Mouse (Mus musculus): ENCODE data around the gene Rbpj. TPM values are rescaled to one million over a fixed set of nuclear protein-coding genes. Genes with fewer than 3 reads are reported as not detected.

Rbpj gene
- polyA plus RNA-seq (2014; fragmentation: Nextera tagmentation; extraction: Ambion mirVana): 49.4 and 51.2 TPM in 2 replicates

GRCm38 (mm10) chr5:53465883-53466282 is at the start of gene Rbpj:
TSS of gene Rbpj (plus strand) at chr5:53466152.
- DNase-seq (ENCODE audit: low spot score) (no peak), ATAC-seq (no peak)
- Histone ChIP-seq H3K4me2 (ENCODE audit: low read length) (no peak within 1 kb of the TSS), H3K4me1 (ENCODE audit: control insufficient read depth, insufficient read depth, low read length) (peaks cover 2% of the 10 kb centered on the region), H3K9me3 (replicated peaks; ENCODE audit: control insufficient read depth, low read length) (no peaks in the 10 kb centered on the region), H3K27me3 (replicated peaks; ENCODE audit: control insufficient read depth, insufficient read depth, low read length) (no peaks in the 10 kb centered on the region), H3K27ac (ENCODE audit: low read depth, low read length) (no peak within 1 kb of the TSS), H3K4me3 (ENCODE audit: low read depth, low read length) (no peak within 1 kb of the TSS), H3K36me3 (ENCODE audit: control insufficient read depth, insufficient read depth, low read length) (no peaks in the 10 kb centered on the region), H3K9ac (ENCODE audit: low read length) (no peak within 1 kb of the TSS)
- 92% methylated on average over 9 of the region's 9 CpGs for WGBS

- Histone ChIP-seq H3K27me3 (replicated peaks; ENCODE audit: control insufficient read depth, insufficient read depth, low read length) (no peaks in the 10 kb centered on the region), H3K4me1 (ENCODE audit: control insufficient read depth, insufficient read depth, low read length) (no peaks in the 10 kb centered on the region), H3K9me3 (replicated peaks; ENCODE audit: control insufficient read depth, low read length) (no peaks in the 10 kb centered on the region), H3K27ac (ENCODE audit: low read depth, low read length) (no peak overlapping the region), H3K4me2 (ENCODE audit: low read length) (no peak overlapping the region), H3K4me3 (ENCODE audit: low read depth, low read length) (no peak overlapping the region), H3K36me3 (ENCODE audit: control insufficient read depth, insufficient read depth, low read length) (no peaks in the 10 kb centered on the region), H3K9ac (ENCODE audit: low read length) (no peak overlapping the region)
- ATAC-seq: no peak
- DNase-seq (ENCODE audit: low spot score): no peak
- WGBS: 76% methylated on average over 1 of the region's 1 CpGs
Measured at GRCm38 (mm10) chr5:53420777-53421176, 45.2 kb upstream of the Rbpj start.

GRCm38 (mm10) chr5:53421291-53421690 is 44.7 kb upstream of the Rbpj start:
- ATAC-seq: no peak
- 95% methylated on average over 4 of the region's 4 CpGs for WGBS

DNA sequence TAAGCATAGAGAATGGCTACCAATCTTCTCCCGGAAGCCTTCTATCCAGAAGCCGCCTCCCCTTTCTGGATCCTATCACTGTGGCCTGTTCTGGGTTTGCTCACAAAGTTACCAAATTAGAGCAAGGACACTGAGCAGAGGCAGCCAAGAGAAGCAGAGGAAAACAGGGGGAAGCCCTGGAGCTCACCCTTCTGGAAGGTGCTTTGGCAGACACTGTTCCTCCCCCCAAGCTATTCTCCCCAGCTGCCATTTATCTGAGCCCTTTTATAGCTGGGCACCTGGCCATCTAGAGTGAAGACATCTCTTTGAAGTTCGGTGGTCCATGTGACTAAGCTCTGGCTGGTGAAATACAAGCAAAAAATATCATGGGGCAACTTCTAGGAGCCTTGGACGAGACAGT is 38.5 kb upstream of the Rbpj start:
- H3K4me2 ChIP-seq (ENCODE audit: low read length): no peak overlapping the region
- H3K27ac ChIP-seq (ENCODE audit: low read depth, low read length): no peak overlapping the region
- 76% methylated on average over 4 of the region's 4 CpGs for WGBS

More at GRCm38 (mm10) chr5:53421291-53421690, 44.7 kb upstream of the Rbpj start:
- Histone ChIP-seq H3K4me1 (ENCODE audit: control insufficient read depth, insufficient read depth, low read length) (no peaks in the 10 kb centered on the region), H3K36me3 (ENCODE audit: control insufficient read depth, insufficient read depth, low read length) (no peaks in the 10 kb centered on the region), H3K9ac (ENCODE audit: low read length) (no peak overlapping the region), H3K4me2 (ENCODE audit: low read length) (no peak overlapping the region), H3K9me3 (replicated peaks; ENCODE audit: control insufficient read depth, low read length) (no peaks in the 10 kb centered on the region), H3K4me3 (ENCODE audit: low read depth, low read length) (no peak overlapping the region), H3K27ac (ENCODE audit: low read depth, low read length) (no peak overlapping the region), H3K27me3 (replicated peaks; ENCODE audit: control insufficient read depth, insufficient read depth, low read length) (no peaks in the 10 kb centered on the region)
- DNase-seq (ENCODE audit: low spot score): no peak

GRCm38 (mm10) chr5:53429683-53430477 is 36.1 kb upstream of the Rbpj start:
- WGBS: 86% methylated on average over 10 of the region's 10 CpGs
- Histone ChIP-seq H3K9ac (ENCODE audit: low read length) (no peak overlapping the region), H3K36me3 (ENCODE audit: control insufficient read depth, insufficient read depth, low read length) (no peaks in the 10 kb centered on the region), H3K4me3 (ENCODE audit: low read depth, low read length) (no peak overlapping the region), H3K27me3 (replicated peaks; ENCODE audit: control insufficient read depth, insufficient read depth, low read length) (no peaks in the 10 kb centered on the region), H3K4me1 (ENCODE audit: control insufficient read depth, insufficient read depth, low read length) (no peaks in the 10 kb centered on the region), H3K4me2 (ENCODE audit: low read length) (no peak overlapping the region), H3K27ac (ENCODE audit: low read depth, low read length) (no peak overlapping the region), H3K9me3 (replicated peaks; ENCODE audit: control insufficient read depth, low read length) (no peaks in the 10 kb centered on the region)
- no peak for ATAC-seq
- DNase-seq (ENCODE audit: low spot score): no peak

More for the DNA sequence above, 38.5 kb upstream of the Rbpj start:
- Histone ChIP-seq H3K27me3 (replicated peaks; ENCODE audit: control insufficient read depth, insufficient read depth, low read length) (no peaks in the 10 kb centered on the region), H3K4me1 (ENCODE audit: control insufficient read depth, insufficient read depth, low read length) (no peaks in the 10 kb centered on the region), H3K9ac (ENCODE audit: low read length) (no peak overlapping the region), H3K9me3 (replicated peaks; ENCODE audit: control insufficient read depth, low read length) (no peaks in the 10 kb centered on the region), H3K36me3 (ENCODE audit: control insufficient read depth, insufficient read depth, low read length) (no peaks in the 10 kb centered on the region), H3K4me3 (ENCODE audit: low read depth, low read length) (no peak overlapping the region)
- ATAC-seq: no peak
- DNase-seq (ENCODE audit: low spot score): no peak

DNA sequence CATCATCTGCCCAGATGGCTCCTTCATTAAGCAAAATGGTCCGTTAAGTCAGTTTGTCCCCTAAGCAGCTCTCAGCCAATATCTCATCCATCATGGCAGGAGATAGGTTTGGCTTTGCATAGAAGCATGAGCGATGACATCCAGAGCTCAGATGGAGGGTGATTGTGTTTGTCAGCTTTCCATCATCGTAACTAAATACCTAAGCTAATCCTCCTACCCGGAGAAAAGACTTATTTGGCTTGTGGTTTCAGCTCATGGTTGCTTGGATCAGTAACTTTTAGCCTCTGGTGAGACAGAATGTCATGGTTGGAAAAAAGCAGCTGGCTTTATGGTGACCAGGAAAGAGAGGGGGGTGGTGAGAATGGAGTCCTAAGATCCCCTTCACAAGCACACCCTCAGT is 33.5 kb upstream of the Rbpj start:
- Histone ChIP-seq H3K36me3 (ENCODE audit: control insufficient read depth, insufficient read depth, low read length) (no peaks in the 10 kb centered on the region), H3K4me2 (ENCODE audit: low read length) (no peak overlapping the region), H3K27ac (ENCODE audit: low read depth, low read length) (no peak overlapping the region), H3K4me1 (ENCODE audit: control insufficient read depth, insufficient read depth, low read length) (no peaks in the 10 kb centered on the region), H3K9me3 (replicated peaks; ENCODE audit: control insufficient read depth, low read length) (no peaks in the 10 kb centered on the region), H3K4me3 (ENCODE audit: low read depth, low read length) (no peak overlapping the region), H3K27me3 (replicated peaks; ENCODE audit: control insufficient read depth, insufficient read depth, low read length) (no peaks in the 10 kb centered on the region), H3K9ac (ENCODE audit: low read length) (no peak overlapping the region)
- DNase-seq (ENCODE audit: low spot score): no peak
- WGBS: 88% methylated on average over 4 of the region's 4 CpGs
- ATAC-seq: no peak

GRCm38 (mm10) chr5:53436905-53437632 is 28.9 kb upstream of the Rbpj start:
- 92% methylated on average over 6 of the region's 6 CpGs for WGBS
- Histone ChIP-seq H3K4me2 (ENCODE audit: low read length) (no peak overlapping the region), H3K9ac (ENCODE audit: low read length) (no peak overlapping the region), H3K36me3 (ENCODE audit: control insufficient read depth, insufficient read depth, low read length) (no peaks in the 10 kb centered on the region), H3K9me3 (replicated peaks; ENCODE audit: control insufficient read depth, low read length) (no peaks in the 10 kb centered on the region), H3K27me3 (replicated peaks; ENCODE audit: control insufficient read depth, insufficient read depth, low read length) (no peaks in the 10 kb centered on the region), H3K4me3 (ENCODE audit: low read depth, low read length) (no peak overlapping the region), H3K4me1 (ENCODE audit: control insufficient read depth, insufficient read depth, low read length) (no peaks in the 10 kb centered on the region), H3K27ac (ENCODE audit: low read depth, low read length) (no peak overlapping the region)
- DNase-seq (ENCODE audit: low spot score): no peak
- ATAC-seq: no peak

DNA sequence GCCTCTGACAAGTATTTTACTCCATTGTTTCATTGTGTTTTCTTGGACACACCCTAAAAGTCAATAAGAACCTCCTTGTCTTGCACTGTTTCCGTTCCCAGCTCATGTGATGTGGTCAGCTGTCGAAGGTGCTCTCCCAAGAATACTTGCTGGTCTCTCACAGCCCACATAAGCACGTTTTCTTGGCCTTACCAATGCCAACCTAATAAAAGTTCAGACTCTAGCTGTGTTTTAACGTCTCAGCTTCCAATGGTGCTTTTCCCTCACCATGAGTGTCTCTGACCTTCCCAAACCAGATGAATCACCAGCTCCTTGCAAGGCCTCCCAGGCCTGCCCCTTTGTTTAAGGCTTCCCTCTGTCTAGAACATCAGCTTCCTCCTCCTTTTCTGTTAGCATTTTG is 28.2 kb upstream of the Rbpj start:
- Histone ChIP-seq H3K4me1 (ENCODE audit: control insufficient read depth, insufficient read depth, low read length) (no peaks in the 10 kb centered on the region), H3K9ac (ENCODE audit: low read length) (no peak overlapping the region), H3K36me3 (ENCODE audit: control insufficient read depth, insufficient read depth, low read length) (no peaks in the 10 kb centered on the region), H3K4me2 (ENCODE audit: low read length) (no peak overlapping the region), H3K27ac (ENCODE audit: low read depth, low read length) (no peak overlapping the region), H3K9me3 (replicated peaks; ENCODE audit: control insufficient read depth, low read length) (no peaks in the 10 kb centered on the region), H3K4me3 (ENCODE audit: low read depth, low read length) (no peak overlapping the region), H3K27me3 (replicated peaks; ENCODE audit: control insufficient read depth, insufficient read depth, low read length) (no peaks in the 10 kb centered on the region)
- DNase-seq (ENCODE audit: low spot score): no peak
- ATAC-seq: no peak
- WGBS: 82% methylated on average over 4 of the region's 4 CpGs

GRCm38 (mm10) chr5:53438268-53438667 is 27.7 kb upstream of the Rbpj start:
- WGBS: 88% methylated on average over 3 of the region's 3 CpGs
- no peaks in the 10 kb centered on the region for H3K27me3 ChIP-seq (replicated peaks; ENCODE audit: control insufficient read depth, insufficient read depth, low read length)
- H3K36me3 ChIP-seq (ENCODE audit: control insufficient read depth, insufficient read depth, low read length): no peaks in the 10 kb centered on the region
- ATAC-seq: no peak
- no peak overlapping the region for H3K4me3 ChIP-seq (ENCODE audit: low read depth, low read length)
- H3K9ac ChIP-seq (ENCODE audit: low read length): no peak overlapping the region
- H3K4me2 ChIP-seq (ENCODE audit: low read length): no peak overlapping the region
- DNase-seq (ENCODE audit: low spot score): no peak
- no peaks in the 10 kb centered on the region for H3K9me3 ChIP-seq (replicated peaks; ENCODE audit: control insufficient read depth, low read length)
- no peak overlapping the region for H3K27ac ChIP-seq (ENCODE audit: low read depth, low read length)
- no peaks in the 10 kb centered on the region for H3K4me1 ChIP-seq (ENCODE audit: control insufficient read depth, insufficient read depth, low read length)

Measured in forebrain, embryonic 14.5 days (tissue).